Mouse (Mus musculus): ENCODE data around the gene Epb41l1. TPM values are rescaled to one million over a fixed set of nuclear protein-coding genes. Genes with fewer than 3 reads are reported as not detected.
A peak's percentile ranks its signal among the peaks of the same experiment; 100 is the strongest.

Epb41l1 gene
- total and polyA plus RNA-seq, 2 experiments from 2014 or later: 10.7 to 259 TPM

GRCm38 (mm10) chr2:156540991-156541390 lies 120.3 kb downstream of the Epb41l1 start:
- 79% methylated on average over 7 of the region's 7 CpGs for WGBS

DNA sequence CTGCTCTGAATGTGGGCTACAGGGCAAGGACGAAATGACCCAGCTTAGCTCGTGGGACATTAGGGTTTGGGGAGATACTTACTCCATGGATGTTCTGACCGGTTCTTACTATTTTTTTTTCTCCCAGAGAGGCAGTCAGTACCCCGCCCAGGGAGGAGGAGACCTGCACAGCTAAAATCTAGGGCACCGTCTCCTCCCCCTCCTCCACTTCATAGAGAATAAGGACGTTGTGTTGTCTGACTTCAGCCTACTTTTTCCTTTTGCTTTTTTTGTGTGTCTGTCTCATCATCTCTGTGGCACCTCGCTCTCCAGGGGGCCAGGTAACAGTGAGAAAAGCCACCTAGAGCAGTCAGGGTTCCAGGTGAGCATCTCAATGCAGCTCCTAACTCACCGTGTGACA lies 121.7 kb downstream of the Epb41l1 start:
- no peak overlapping the region for H3K27ac ChIP-seq
- peaks cover 13% of the 10 kb centered on the region; the same call in 1 of the 2 replicates for H3K36me3 ChIP-seq (ENCODE audit: insufficient read depth, low read length)
- H3K4me2 ChIP-seq (ENCODE audit: low read depth, low read length): no peak overlapping the region
- no peaks in the 10 kb centered on the region for H3K9me3 ChIP-seq (ENCODE audit: low read length)
- no peaks in the 10 kb centered on the region for H3K27me3 ChIP-seq (ENCODE audit: insufficient read depth, low read length)
- ATAC-seq (no peak), DNase-seq (ENCODE audit: low spot score) (no peak)
- no peak overlapping the region for H3K9ac ChIP-seq (replicated peaks; ENCODE audit: low read length)
- no peak for TF ChIP-seq CTCF (IDR thresholded peaks at IDR 0.05; ENCODE audit: low read depth)
- WGBS: 75% methylated on average over 8 of the region's 8 CpGs
- 0 out of 2 replicates have a peak, but pooled peaks cover 4% of the 10 kb centered on the region for H3K4me1 ChIP-seq (ENCODE audit: insufficient read depth, low read length)
- no peak overlapping the region for H3K4me3 ChIP-seq (ENCODE audit: low read length)

More at GRCm38 (mm10) chr2:156540991-156541390, 120.3 kb downstream of the Epb41l1 start:
- DNase-seq (ENCODE audit: low spot score) (no peak), ATAC-seq (no peak)
- no peaks in the 10 kb centered on the region for H3K27me3 ChIP-seq (ENCODE audit: insufficient read depth, low read length)
- H3K9ac ChIP-seq (replicated peaks; ENCODE audit: low read length): no peak overlapping the region
- TF ChIP-seq CTCF (IDR thresholded peaks at IDR 0.05; ENCODE audit: low read depth): no peak
- no peaks in the 10 kb centered on the region for H3K4me1 ChIP-seq (ENCODE audit: insufficient read depth, low read length)
- no peak overlapping the region for H3K27ac ChIP-seq
- H3K4me2 ChIP-seq (ENCODE audit: low read depth, low read length): no peak overlapping the region
- no peaks in the 10 kb centered on the region for H3K9me3 ChIP-seq (ENCODE audit: low read length)
- peaks cover 13% of the 10 kb centered on the region; the same call in 1 of the 2 replicates for H3K36me3 ChIP-seq (ENCODE audit: insufficient read depth, low read length)
- no peak overlapping the region for H3K4me3 ChIP-seq (ENCODE audit: low read length)

GRCm38 (mm10) chr2:156543804-156544203 lies 123.1 kb downstream of the Epb41l1 start:
- no peaks in the 10 kb centered on the region for H3K27me3 ChIP-seq (ENCODE audit: insufficient read depth, low read length)
- 66% methylated on average over 3 of the region's 3 CpGs for WGBS
- H3K27ac ChIP-seq: no peak overlapping the region
- TF ChIP-seq CTCF (IDR thresholded peaks at IDR 0.05; ENCODE audit: low read depth): no peak
- H3K9me3 ChIP-seq (ENCODE audit: low read length): no peaks in the 10 kb centered on the region
- H3K9ac ChIP-seq (replicated peaks; ENCODE audit: low read length): no peak overlapping the region
- ATAC-seq (no peak), DNase-seq (ENCODE audit: low spot score) (no peak)
- no peak overlapping the region for H3K4me3 ChIP-seq (ENCODE audit: low read length)
- H3K4me1 ChIP-seq (ENCODE audit: insufficient read depth, low read length): peaks cover 9% of the 10 kb centered on the region; the same call in 1 of the 2 replicates
- peaks cover 6% of the 10 kb centered on the region; the same call in 1 of the 2 replicates for H3K36me3 ChIP-seq (ENCODE audit: insufficient read depth, low read length)
- H3K4me2 ChIP-seq (ENCODE audit: low read depth, low read length): no peak overlapping the region

DNA sequence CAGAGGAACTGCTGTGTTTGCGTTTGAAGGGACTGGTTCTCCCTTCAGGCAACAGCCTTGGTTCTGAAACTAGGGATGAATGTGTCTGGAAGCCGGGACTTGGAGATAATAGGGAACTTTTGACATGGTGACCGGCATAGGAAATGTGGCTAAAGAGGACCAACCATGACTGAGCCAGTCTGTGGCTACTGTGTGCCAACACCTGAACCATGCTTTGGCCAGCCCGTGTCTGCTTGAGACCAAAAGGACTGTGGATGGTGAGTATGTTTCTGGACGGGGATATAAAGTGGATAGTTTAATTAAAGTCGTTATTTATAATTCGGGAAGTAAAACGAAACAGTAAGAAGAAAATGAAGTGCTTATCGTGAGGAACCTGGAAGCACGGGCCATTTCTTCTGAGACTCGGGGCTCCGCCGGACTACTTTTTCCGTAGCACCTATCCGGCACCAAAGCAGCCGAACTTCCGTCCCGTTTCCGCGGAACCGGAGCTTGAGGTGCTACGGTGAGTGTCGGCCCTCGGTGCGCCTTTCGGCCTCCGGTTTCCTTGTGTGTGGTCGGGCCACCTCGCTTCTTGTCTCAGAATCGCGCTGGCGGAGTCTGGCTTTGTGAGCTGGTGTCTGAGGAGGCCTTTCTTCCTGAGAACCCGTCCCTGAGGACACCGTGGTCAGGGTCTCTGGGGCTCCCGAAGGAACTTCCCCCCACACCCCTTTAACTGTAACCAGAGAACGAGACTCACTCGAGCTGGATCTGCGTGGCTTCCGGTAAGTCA lies 126.6 kb downstream of the Epb41l1 start, which contains the start of gene Aar2:
Gene Aar2 (plus strand): TSS at position 462 of the 769 bp plus-strand sequence.
- peaks cover 9% of the 10 kb centered on the region for H3K4me1 ChIP-seq (ENCODE audit: insufficient read depth, low read length)
- WGBS: 5% methylated on average over 39 of the region's 39 CpGs
- DNase-seq (ENCODE audit: low spot score) (peak; percentile 85), ATAC-seq (peak; percentile 66)
- no peaks in the 10 kb centered on the region for H3K9me3 ChIP-seq (ENCODE audit: low read length)
- peak within 1 kb of the TSS; percentile 72 for H3K9ac ChIP-seq (replicated peaks; ENCODE audit: low read length)
- H3K27me3 ChIP-seq (ENCODE audit: insufficient read depth, low read length): no peaks in the 10 kb centered on the region
- peak within 1 kb of the TSS; percentile 78 for H3K4me3 ChIP-seq (ENCODE audit: low read length)
- peak within 1 kb of the TSS; percentile 72; the same call in 1 of the 2 replicates for H3K27ac ChIP-seq
- no peak for TF ChIP-seq CTCF (IDR thresholded peaks at IDR 0.05; ENCODE audit: low read depth)
- peak within 1 kb of the TSS; percentile 72 for H3K4me2 ChIP-seq (ENCODE audit: low read depth, low read length)
- peaks cover 11% of the 10 kb centered on the region; the same call in 1 of the 2 replicates for H3K36me3 ChIP-seq (ENCODE audit: insufficient read depth, low read length)

GRCm38 (mm10) chr2:156552421-156552820 lies 131.7 kb downstream of the Epb41l1 start:
- Histone ChIP-seq H3K4me2 (ENCODE audit: low read depth, low read length) (no peak overlapping the region), H3K36me3 (ENCODE audit: insufficient read depth, low read length) (peaks cover 32% of the 10 kb centered on the region), H3K27ac (no peak overlapping the region), H3K9ac (replicated peaks; ENCODE audit: low read length) (no peak overlapping the region), H3K4me1 (ENCODE audit: insufficient read depth, low read length) (peaks cover 5% of the 10 kb centered on the region), H3K9me3 (ENCODE audit: low read length) (no peaks in the 10 kb centered on the region), H3K27me3 (ENCODE audit: insufficient read depth, low read length) (no peaks in the 10 kb centered on the region), H3K4me3 (ENCODE audit: low read length) (no peak overlapping the region)
- no peak for TF ChIP-seq CTCF (IDR thresholded peaks at IDR 0.05; ENCODE audit: low read depth)
- WGBS: 83% methylated on average over 4 of the region's 4 CpGs
- ATAC-seq: no peak
- no peak for DNase-seq (ENCODE audit: low spot score)

GRCm38 (mm10) chr2:156561808-156562207 lies 141.1 kb downstream of the Epb41l1 start:
- WGBS: 92% methylated on average over 2 of the region's 2 CpGs
- Histone ChIP-seq H3K4me2 (ENCODE audit: low read depth, low read length) (no peak overlapping the region), H3K27me3 (ENCODE audit: insufficient read depth, low read length) (no peaks in the 10 kb centered on the region), H3K36me3 (ENCODE audit: insufficient read depth, low read length) (peaks cover 24% of the 10 kb centered on the region), H3K9ac (replicated peaks; ENCODE audit: low read length) (no peak overlapping the region), H3K4me1 (ENCODE audit: insufficient read depth, low read length) (no peaks in the 10 kb centered on the region), H3K4me3 (ENCODE audit: low read length) (no peak overlapping the region), H3K9me3 (ENCODE audit: low read length) (no peaks in the 10 kb centered on the region), H3K27ac (no peak overlapping the region)
- no peak for DNase-seq (ENCODE audit: low spot score)
- no peak for ATAC-seq
- TF ChIP-seq CTCF (IDR thresholded peaks at IDR 0.05; ENCODE audit: low read depth): no peak

DNA sequence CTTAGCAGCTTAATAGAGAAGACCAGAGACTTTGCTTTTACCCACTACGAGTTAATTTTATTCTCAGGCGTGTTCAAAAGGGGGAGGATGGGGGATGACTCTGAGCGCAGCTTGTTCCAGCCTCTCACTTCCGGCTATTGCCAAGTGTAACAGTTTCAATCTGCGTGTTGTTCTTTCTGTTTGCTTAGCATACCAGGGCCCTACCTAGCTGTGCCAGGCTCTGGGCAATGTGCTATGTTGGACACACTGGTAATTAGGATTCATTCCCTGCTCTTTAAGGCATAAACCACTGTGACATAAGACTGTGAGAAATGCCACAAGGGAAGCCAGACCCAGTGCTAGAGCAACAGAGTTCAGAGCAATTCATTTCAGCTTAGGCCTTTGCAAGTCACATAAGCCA lies 142.8 kb downstream of the Epb41l1 start:
- H3K27me3 ChIP-seq (ENCODE audit: insufficient read depth, low read length): no peaks in the 10 kb centered on the region
- 78% methylated on average over 5 of the region's 5 CpGs for WGBS
- no peaks in the 10 kb centered on the region for H3K4me1 ChIP-seq (ENCODE audit: insufficient read depth, low read length)
- H3K9ac ChIP-seq (replicated peaks; ENCODE audit: low read length): no peak overlapping the region
- ATAC-seq: no peak
- no peak for TF ChIP-seq CTCF (IDR thresholded peaks at IDR 0.05; ENCODE audit: low read depth)
- no peak overlapping the region for H3K4me2 ChIP-seq (ENCODE audit: low read depth, low read length)
- H3K27ac ChIP-seq: peak overlapping the region; percentile 16; the same call in 1 of the 2 replicates
- H3K36me3 ChIP-seq (ENCODE audit: insufficient read depth, low read length): peaks cover 31% of the 10 kb centered on the region
- DNase-seq (ENCODE audit: low spot score): no peak
- no peak overlapping the region for H3K4me3 ChIP-seq (ENCODE audit: low read length)
- no peaks in the 10 kb centered on the region for H3K9me3 ChIP-seq (ENCODE audit: low read length)
